Mouse (Mus musculus): ENCODE results near the gene Ascc1. TPM values are rescaled to one million over a fixed set of nuclear protein-coding genes. Genes with fewer than 3 reads are reported as not detected.
A peak's percentile ranks its signal among the peaks of the same experiment; 100 is the strongest.

Gene Ascc1
- polyA plus RNA-seq, 1 experiment, result 11.9 TPM

DNA sequence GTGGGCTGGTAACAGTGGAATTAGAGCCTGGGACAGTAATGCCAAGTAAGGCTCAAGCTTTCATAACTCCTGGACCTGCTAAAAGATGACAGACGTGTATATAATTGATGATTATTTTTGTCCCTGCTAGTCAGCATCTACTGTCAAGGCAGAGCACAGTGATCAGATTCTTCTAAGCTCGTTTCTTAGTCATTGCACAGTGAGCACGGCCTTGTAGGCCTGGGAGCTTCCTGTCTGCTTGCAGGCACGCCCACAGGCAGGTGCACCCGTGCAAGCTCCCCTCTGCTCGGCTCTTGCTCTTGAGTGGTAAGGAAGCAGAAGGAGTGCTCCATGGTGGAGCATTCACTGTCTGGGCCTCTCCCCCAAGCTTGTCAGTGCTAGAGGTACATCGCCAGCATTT, 25.6 kb downstream of the Ascc1 start:
- Histone ChIP-seq H3K36me3 (ENCODE audit: control insufficient read depth, insufficient read depth, low read length) (no peaks in the 10 kb centered on the region), H3K4me1 (ENCODE audit: control insufficient read depth, insufficient read depth, insufficient read length) (peaks cover 11% of the 10 kb centered on the region; the same call in 1 of the 2 replicates), H3K4me3 (ENCODE audit: extremely low read depth, insufficient read depth, insufficient read length) (no peak overlapping the region), H3K27me3 (ENCODE audit: control insufficient read depth, insufficient read depth, low read length) (no peaks in the 10 kb centered on the region), H3K27ac (ENCODE audit: insufficient read depth, low read length) (peak overlapping the region; percentile 36; the same call in 1 of the 2 replicates)
- TF ChIP-seq CTCF (IDR thresholded peaks at IDR 0.05; ENCODE audit: extremely low read depth, insufficient read depth, insufficient read length, insufficient replicate concordance), result no peak
- TF ChIP-seq POLR2A (IDR thresholded peaks at IDR 0.05; ENCODE audit: low read depth, low read length), result no peak
- DNase-seq (ENCODE audit: low read depth in 1 of 2, low spot score in 2 of 2), result peak in 1 of 2 experiments; percentile 36
- WGBS, result 29% methylated on average over 7 of the region's 7 CpGs

DNA sequence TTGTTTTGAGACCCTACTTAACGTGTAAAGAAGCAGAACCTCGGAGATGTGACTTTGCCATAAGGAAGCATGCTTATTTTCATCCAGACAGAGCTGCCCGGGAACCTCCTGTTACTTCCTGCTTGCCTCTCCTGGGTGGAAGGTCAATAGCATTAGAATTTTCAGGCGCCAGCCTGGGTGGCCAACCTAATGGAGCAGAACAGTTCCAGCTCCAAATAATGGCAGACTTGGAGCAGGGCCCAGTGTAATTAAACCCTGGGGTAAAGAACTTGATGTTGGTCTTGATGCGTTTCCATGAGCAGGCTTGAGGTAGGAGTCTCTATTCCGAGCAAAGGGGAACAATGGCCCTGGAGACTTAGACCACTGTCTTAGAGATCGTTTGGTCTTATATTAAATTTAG, 26.4 kb downstream of the Ascc1 start:
- no peak for TF ChIP-seq POLR2A (IDR thresholded peaks at IDR 0.05; ENCODE audit: low read depth, low read length)
- TF ChIP-seq CTCF (IDR thresholded peaks at IDR 0.05; ENCODE audit: extremely low read depth, insufficient read depth, insufficient read length, insufficient replicate concordance), result no peak

GRCm38 (mm10) chr10:60029387-60029786, 26.8 kb downstream of the Ascc1 start:
- Histone ChIP-seq H3K36me3 (ENCODE audit: control insufficient read depth, insufficient read depth, low read length) (no peaks in the 10 kb centered on the region), H3K4me3 (ENCODE audit: extremely low read depth, insufficient read depth, insufficient read length) (no peak overlapping the region), H3K4me1 (ENCODE audit: control insufficient read depth, insufficient read depth, insufficient read length) (peaks cover 11% of the 10 kb centered on the region; the same call in 1 of the 2 replicates), H3K27ac (ENCODE audit: insufficient read depth, low read length) (no peak overlapping the region), H3K27me3 (ENCODE audit: control insufficient read depth, insufficient read depth, low read length) (no peaks in the 10 kb centered on the region)
- 93% methylated on average over 4 of the region's 4 CpGs for WGBS
- TF ChIP-seq POLR2A (IDR thresholded peaks at IDR 0.05; ENCODE audit: low read depth, low read length), result no peak
- no peak for TF ChIP-seq CTCF (IDR thresholded peaks at IDR 0.05; ENCODE audit: extremely low read depth, insufficient read depth, insufficient read length, insufficient replicate concordance)
- DNase-seq (ENCODE audit: low read depth in 1 of 2, low spot score in 2 of 2), result no peak

More for the DNA sequence above, 26.4 kb downstream of the Ascc1 start:
- no peak overlapping the region for H3K4me3 ChIP-seq (ENCODE audit: extremely low read depth, insufficient read depth, insufficient read length)
- H3K27ac ChIP-seq (ENCODE audit: insufficient read depth, low read length), result no peak overlapping the region
- no peaks in the 10 kb centered on the region for H3K27me3 ChIP-seq (ENCODE audit: control insufficient read depth, insufficient read depth, low read length)
- H3K4me1 ChIP-seq (ENCODE audit: control insufficient read depth, insufficient read depth, insufficient read length), result peaks cover 11% of the 10 kb centered on the region; the same call in 1 of the 2 replicates
- no peak for DNase-seq (ENCODE audit: low read depth in 1 of 2, low spot score in 2 of 2)
- WGBS, result 84% methylated on average over 7 of the region's 7 CpGs
- H3K36me3 ChIP-seq (ENCODE audit: control insufficient read depth, insufficient read depth, low read length), result no peaks in the 10 kb centered on the region

GRCm38 (mm10) chr10:60031562-60031961, 29.0 kb downstream of the Ascc1 start:
- TF ChIP-seq POLR2A (IDR thresholded peaks at IDR 0.05; ENCODE audit: low read depth, low read length), result no peak
- no peak for TF ChIP-seq CTCF (IDR thresholded peaks at IDR 0.05; ENCODE audit: extremely low read depth, insufficient read depth, insufficient read length, insufficient replicate concordance)
- 83% methylated on average over 8 of the region's 8 CpGs for WGBS
- no peak for DNase-seq (ENCODE audit: low read depth in 1 of 2, low spot score in 2 of 2)
- Histone ChIP-seq H3K36me3 (ENCODE audit: control insufficient read depth, insufficient read depth, low read length) (no peaks in the 10 kb centered on the region), H3K27me3 (ENCODE audit: control insufficient read depth, insufficient read depth, low read length) (no peaks in the 10 kb centered on the region), H3K27ac (ENCODE audit: insufficient read depth, low read length) (no peak overlapping the region), H3K4me3 (ENCODE audit: extremely low read depth, insufficient read depth, insufficient read length) (no peak overlapping the region), H3K4me1 (ENCODE audit: control insufficient read depth, insufficient read depth, insufficient read length) (peaks cover 11% of the 10 kb centered on the region; the same call in 1 of the 2 replicates)

DNA sequence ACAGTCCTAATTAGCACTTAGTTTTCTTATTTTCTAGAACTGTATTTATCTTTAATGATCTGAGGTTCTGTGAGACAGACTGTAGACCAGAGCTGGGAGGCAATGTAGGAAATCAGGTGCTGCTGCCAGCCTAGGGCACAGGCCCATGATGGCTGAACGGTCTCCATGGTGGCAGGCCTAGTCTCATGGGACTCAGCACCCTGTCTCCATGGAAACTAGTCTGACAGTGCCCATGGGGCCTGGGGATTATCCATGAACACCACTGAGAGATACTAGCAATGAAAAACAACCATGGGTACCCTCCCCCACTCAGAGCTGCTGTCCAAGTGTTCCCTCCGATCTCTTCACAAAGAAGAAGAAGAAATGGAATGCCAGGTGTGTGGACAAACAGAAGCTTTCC, 29.4 kb downstream of the Ascc1 start:
- no peak for TF ChIP-seq CTCF (IDR thresholded peaks at IDR 0.05; ENCODE audit: extremely low read depth, insufficient read depth, insufficient read length, insufficient replicate concordance)
- TF ChIP-seq POLR2A (IDR thresholded peaks at IDR 0.05; ENCODE audit: low read depth, low read length), result no peak
- Histone ChIP-seq H3K4me1 (ENCODE audit: control insufficient read depth, insufficient read depth, insufficient read length) (peaks cover 11% of the 10 kb centered on the region; the same call in 1 of the 2 replicates), H3K36me3 (ENCODE audit: control insufficient read depth, insufficient read depth, low read length) (no peaks in the 10 kb centered on the region), H3K27ac (ENCODE audit: insufficient read depth, low read length) (no peak overlapping the region), H3K4me3 (ENCODE audit: extremely low read depth, insufficient read depth, insufficient read length) (no peak overlapping the region), H3K27me3 (ENCODE audit: control insufficient read depth, insufficient read depth, low read length) (no peaks in the 10 kb centered on the region)
- DNase-seq (ENCODE audit: low read depth in 1 of 2, low spot score in 2 of 2), result no peak
- WGBS, result 85% methylated on average over 2 of the region's 2 CpGs

GRCm38 (mm10) chr10:60032622-60033021, 30.0 kb downstream of the Ascc1 start:
- H3K4me3 ChIP-seq (ENCODE audit: extremely low read depth, insufficient read depth, insufficient read length), result no peak overlapping the region

GRCm38 (mm10) chr10:60033064-60033463, 30.5 kb downstream of the Ascc1 start:
- Histone ChIP-seq H3K36me3 (ENCODE audit: control insufficient read depth, insufficient read depth, low read length) (no peaks in the 10 kb centered on the region), H3K4me1 (ENCODE audit: control insufficient read depth, insufficient read depth, insufficient read length) (peaks cover 3% of the 10 kb centered on the region; the same call in 1 of the 2 replicates), H3K27ac (ENCODE audit: insufficient read depth, low read length) (no peak overlapping the region), H3K27me3 (ENCODE audit: control insufficient read depth, insufficient read depth, low read length) (no peaks in the 10 kb centered on the region), H3K4me3 (ENCODE audit: extremely low read depth, insufficient read depth, insufficient read length) (no peak overlapping the region)
- TF ChIP-seq POLR2A (IDR thresholded peaks at IDR 0.05; ENCODE audit: low read depth, low read length), result no peak
- TF ChIP-seq CTCF (IDR thresholded peaks at IDR 0.05; ENCODE audit: extremely low read depth, insufficient read depth, insufficient read length, insufficient replicate concordance), result no peak
- DNase-seq (ENCODE audit: low read depth in 1 of 2, low spot score in 2 of 2), result no peak
- WGBS, result 73% methylated on average over 5 of the region's 5 CpGs

More at GRCm38 (mm10) chr10:60032622-60033021, 30.0 kb downstream of the Ascc1 start:
- WGBS, result 90% methylated on average over 2 of the region's 2 CpGs
- Histone ChIP-seq H3K27ac (ENCODE audit: insufficient read depth, low read length) (no peak overlapping the region), H3K4me1 (ENCODE audit: control insufficient read depth, insufficient read depth, insufficient read length) (peaks cover 5% of the 10 kb centered on the region; the same call in 1 of the 2 replicates), H3K36me3 (ENCODE audit: control insufficient read depth, insufficient read depth, low read length) (no peaks in the 10 kb centered on the region), H3K27me3 (ENCODE audit: control insufficient read depth, insufficient read depth, low read length) (no peaks in the 10 kb centered on the region)
- no peak for DNase-seq (ENCODE audit: low read depth in 1 of 2, low spot score in 2 of 2)
- TF ChIP-seq POLR2A (IDR thresholded peaks at IDR 0.05; ENCODE audit: low read depth, low read length), result no peak
- TF ChIP-seq CTCF (IDR thresholded peaks at IDR 0.05; ENCODE audit: extremely low read depth, insufficient read depth, insufficient read length, insufficient replicate concordance), result no peak

All from spleen, adult 2 months (tissue).